7 mouse cellular contexts compared by ENCODE assay signal in the genomic region with DNA sequence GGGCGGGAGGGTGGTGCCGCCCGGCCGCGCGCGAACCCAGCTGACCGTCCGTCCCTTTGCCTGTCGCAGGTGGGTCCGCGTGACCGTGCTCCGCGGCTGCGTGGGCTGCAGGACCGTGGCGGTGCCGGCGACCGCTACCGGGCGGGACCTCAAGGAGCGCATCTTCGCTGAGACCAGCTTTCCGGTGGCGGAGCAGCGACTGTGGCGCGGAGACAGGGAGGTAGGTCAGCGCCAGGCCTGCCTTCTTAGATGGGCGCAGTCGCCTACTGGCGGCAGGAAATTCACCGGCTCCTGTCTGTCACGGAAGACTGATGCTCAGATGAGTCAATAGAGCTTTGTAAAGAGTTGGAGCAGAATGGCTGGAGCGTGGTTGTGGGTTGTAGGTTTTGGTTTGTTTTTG. TPM values are rescaled to one million over a fixed set of nuclear protein-coding genes. Genes with fewer than 3 reads are reported as not detected.
DNase-seq lines count a peak whose midpoint lies in the region; ATAC-seq and TF ChIP-seq lines count a peak whose summit lies in the region.

No protein-coding gene starts in this region.

- H3K27me3 ChIP-seq in C2C12 (ENCODE audit: control insufficient read depth, insufficient read depth, insufficient read length), result no peaks in the 10 kb centered on the region
- H3K27me3 ChIP-seq in E14TG2a.4 (ENCODE audit: insufficient read depth, low read length), result peaks cover 15% of the 10 kb centered on the region

- peaks cover 49% of the 10 kb centered on the region for H3K79me2 ChIP-seq in C2C12 (ENCODE audit: control insufficient read depth, insufficient read depth)

- H3K4me3 ChIP-seq in C2C12 (ENCODE audit: insufficient read depth, poor library complexity, severe bottlenecking) (peak overlapping the region; percentile 60), E14TG2a.4 (replicated peaks; ENCODE audit: low read length) (peak overlapping the region; percentile 96)

- peaks cover 21% of the 10 kb centered on the region for H3K4me1 ChIP-seq in E14TG2a.4 (replicated peaks; ENCODE audit: low read depth, low read length)

- TF ChIP-seq CTCF in C2C12 (IDR thresholded peaks at IDR 0.05; ENCODE audit: control insufficient read depth, insufficient read depth, insufficient read length) (no peak), E14TG2a.4 (conservative IDR thresholded peaks at IDR 0.05; ENCODE audit: low read length) (no peak)

- H3K79me3 ChIP-seq in C2C12 (ENCODE audit: low read depth), result peaks cover 39% of the 10 kb centered on the region

- peak; percentile 49 for ATAC-seq in granulocyte monocyte progenitor cell, adult 5-6 weeks (replicated peaks; ENCODE audit: poor library complexity, severe bottlenecking)

- peak overlapping the region; percentile 86 for H3ac ChIP-seq in C2C12 (ENCODE audit: control insufficient read depth, insufficient read length, low read depth)

- peaks cover 6% of the 10 kb centered on the region for H3K36me3 ChIP-seq in C2C12 (ENCODE audit: control insufficient read depth, insufficient read depth)
- H3K36me3 ChIP-seq in E14TG2a.4 (ENCODE audit: insufficient read depth, low read length), result peaks cover 16% of the 10 kb centered on the region

- H3K9me3 ChIP-seq in E14TG2a.4 (ENCODE audit: low read length), result no peaks in the 10 kb centered on the region

- peak; percentile 37 to 67 for DNase-seq in cerebellum, postnatal 4 days (ENCODE audit: low spot score in 2 of 2)
- peak; percentile 62 for DNase-seq in kidney, postnatal 14 days
- peak; percentile 58 for DNase-seq in lung, postnatal 36 days
- peak; percentile 51 for DNase-seq in right cerebral cortex, postnatal 14 days

TF ChIP-seq in C2C12, 6 proteins besides CTCF, POLR2A, EP300 and RAD21:
- peak; percentile 29 for TF ChIP-seq MAX (IDR thresholded peaks at IDR 0.05)
- TF ChIP-seq MYOG (IDR thresholded peaks at IDR 0.05; ENCODE audit: control insufficient read depth, extremely low read depth, insufficient read length), result no peak

RNA-seq across cellular contexts. Expression of a gene that starts 35.0 kb away (rescaled TPM):
- polyA plus RNA-seq in C2C12 (2012; fragmentation: generic; extraction: Trizol), result 2.7 TPM
- total RNA-seq in granulocyte monocyte progenitor cell, adult 5-6 weeks (2014; fragmentation: Nextera tagmentation), result 10.2 and 13.8 TPM in 2 replicates
- 16.8 and 17.7 TPM in 2 replicates for total RNA-seq in granulocyte monocyte progenitor cell, adult 5-6 weeks (2017)

Comparison
In these comparisons a context has a peak if more than half of its experiments do, and no peak if none do; other contexts are left out.
1. Peak in every context shown above with its lines: DNase-seq, ATAC-seq and H3K4me3 ChIP-seq.